Mouse (Mus musculus) right cerebral cortex, postnatal 14 days (tissue): ENCODE results near the gene Mospd3.

Experiments
- DNase-seq: peaks from one replicate; pipeline ENCODE4 v3.0.0; 2022

The Mospd3 gene

GRCm38 (mm10) chr5:137600619-137601364 is at the start of gene Mospd3:
Gene Mospd3 (minus strand): TSS chr5:137601058.
- DNase-seq, result peak; percentile 94

DNA sequence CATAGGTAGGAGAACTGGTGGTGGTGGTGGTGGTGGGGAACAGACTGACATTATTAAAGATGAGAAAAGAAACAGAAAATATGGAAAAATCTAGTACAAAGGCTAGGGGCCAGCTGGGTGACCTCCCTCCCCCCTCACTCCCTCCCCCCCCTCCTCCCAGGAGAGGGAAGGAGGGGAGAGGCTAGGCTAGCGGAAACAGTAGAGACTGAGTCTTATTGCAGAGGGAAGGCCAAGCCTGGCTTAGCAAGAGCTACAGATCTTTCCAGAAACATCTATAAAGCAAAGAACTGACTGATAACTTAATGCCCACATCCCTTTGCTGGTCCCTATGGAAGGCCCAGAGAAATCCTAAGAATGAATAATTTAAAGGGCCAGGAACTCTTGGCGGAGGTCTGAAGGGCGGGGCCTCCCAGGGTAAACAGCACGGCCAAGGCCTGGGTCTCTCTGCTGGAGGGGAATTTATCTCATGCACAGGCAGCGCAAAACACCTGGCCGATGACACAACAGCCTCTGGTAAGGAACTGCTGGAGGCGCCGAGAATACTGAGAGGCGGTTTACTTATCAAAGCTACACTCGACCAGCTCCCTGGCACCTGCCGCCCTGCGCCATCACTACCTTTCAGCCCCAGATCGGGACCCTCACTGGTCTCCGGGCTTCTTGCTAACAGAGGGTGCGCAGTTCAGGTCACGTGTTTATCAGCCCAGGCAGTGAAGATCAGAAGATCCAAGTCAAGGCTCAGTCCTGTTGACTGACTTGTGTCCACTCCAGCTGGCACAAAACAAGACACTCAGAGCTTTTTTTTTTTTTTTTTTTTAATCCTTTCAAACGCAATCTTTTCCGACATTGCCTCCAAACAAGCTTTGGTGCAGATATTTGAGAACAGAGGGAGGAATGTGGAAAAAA is 49.1 kb upstream of the Mospd3 start:
- no peak for DNase-seq

- DNase-seq, result no peak
Measured at GRCm38 (mm10) chr5:137649251-137649650, 48.4 kb upstream of the Mospd3 start.

GRCm38 (mm10) chr5:137647827-137648601 is 47.2 kb upstream of the Mospd3 start:
- DNase-seq, result no peak

DNA sequence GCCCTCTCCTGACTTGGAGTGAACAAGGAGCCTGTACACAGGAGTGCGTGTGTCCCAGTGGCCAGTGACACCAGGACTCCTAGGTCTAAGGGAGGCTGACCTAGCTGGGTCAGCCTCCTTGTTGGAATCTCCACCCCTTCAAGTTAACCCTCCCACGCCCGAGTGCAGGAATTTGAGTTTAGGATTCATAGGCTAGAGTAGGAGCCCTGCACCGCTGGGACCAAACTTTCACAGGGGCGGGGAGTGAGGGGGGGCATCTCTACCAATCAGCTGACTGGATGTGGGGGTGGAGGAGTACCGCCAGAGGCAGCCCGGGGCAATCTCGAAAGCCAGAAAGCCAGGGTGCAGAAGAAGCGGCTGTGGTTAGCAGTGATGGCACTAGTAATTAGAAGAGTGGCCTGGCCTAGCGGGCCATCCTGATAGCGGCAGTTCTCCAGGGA is 44.8 kb upstream of the Mospd3 start, which contains the start of gene Irs3:
Gene Irs3 (minus strand): TSS at position 63 of the 440 bp plus-strand sequence.
- DNase-seq, result no peak

DNA sequence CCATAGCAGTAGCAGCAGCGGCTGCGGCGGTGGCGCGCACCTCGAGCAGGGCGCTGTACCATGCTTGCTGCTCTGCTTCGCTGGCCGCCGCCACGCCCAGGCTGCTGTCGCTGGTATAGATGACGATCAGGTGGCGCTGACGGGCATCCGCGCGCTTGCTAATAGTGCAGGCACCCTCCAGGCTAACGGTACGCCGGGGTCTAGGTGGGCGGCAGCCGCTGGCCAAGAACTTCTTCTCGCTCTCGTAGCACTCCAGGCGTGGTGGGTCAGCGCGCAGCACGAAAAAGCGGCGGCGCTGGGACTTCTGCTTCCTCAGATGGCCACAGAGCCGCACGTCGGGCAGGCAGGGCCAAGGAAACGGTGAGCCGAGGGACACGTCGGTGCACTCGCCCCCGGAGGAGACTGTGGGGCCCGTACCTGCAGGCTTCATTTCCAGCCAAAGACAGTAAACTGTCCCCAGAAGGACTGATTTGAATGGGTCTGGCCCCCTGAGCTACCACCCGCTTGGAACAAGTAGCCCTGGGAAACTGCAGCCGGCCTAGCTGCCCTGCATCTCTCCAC is 44.3 kb upstream of the Mospd3 start:
- DNase-seq, result peak; percentile 35

DNA sequence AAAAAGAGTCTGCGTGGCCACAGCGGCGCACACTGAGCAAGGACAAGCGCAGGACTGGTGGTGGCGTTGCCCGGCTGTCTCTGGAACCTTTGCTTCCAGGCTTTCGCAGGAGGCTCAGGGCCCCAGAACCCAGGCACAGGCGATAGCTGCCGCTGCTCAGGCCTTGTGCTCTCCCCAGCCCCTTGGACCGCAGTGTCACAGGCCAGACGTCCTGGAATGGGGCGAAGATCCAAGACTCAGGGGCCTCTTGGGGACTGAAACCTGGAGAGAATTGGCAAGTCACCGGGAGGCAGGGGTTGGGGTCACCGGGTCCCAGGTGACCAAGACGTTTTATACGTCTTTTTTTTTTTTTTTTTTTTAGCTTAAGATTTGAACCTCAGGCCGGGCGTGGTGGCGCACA is 43.6 kb upstream of the Mospd3 start:
- DNase-seq, result no peak

DNA sequence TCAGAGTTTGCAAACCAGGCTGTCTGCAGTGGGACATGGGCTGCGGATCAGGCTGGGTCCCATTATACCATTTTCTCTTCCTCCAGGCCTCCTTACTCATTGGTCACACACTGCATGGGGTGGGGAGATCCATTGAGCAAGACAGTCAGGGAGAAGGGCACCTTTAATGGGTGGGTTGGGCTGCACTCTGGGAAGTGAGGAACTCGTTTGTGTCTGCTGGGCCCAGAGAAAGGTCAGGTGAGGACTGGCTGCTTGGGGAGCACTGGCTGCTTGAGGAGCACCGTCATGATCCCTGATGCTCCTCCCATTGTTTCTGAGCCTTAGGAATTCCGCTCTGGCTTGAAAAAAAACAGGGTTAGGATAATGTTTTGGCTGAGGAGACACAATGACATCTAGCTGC is 42.0 kb upstream of the Mospd3 start:
- no peak for DNase-seq

DNA sequence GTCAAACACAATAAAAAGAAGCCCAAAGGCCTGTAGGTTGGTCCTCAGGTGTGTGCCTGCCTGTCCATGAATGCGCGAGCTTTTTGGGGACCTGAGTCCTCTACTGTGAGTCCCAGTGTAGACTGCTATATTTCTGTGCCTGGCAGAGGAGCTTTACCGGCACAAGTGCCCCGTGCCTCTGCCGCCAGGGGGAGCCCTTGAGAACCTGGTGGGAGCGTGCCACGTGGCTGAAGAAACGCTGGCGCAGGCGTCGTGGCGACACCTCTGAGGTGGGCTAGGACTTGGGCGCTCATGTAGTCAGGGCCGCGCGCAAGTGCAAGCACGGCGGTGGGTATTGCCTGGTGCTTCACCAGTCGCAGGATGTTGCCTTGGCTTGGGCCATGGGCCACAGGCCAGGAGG is 40.2 kb upstream of the Mospd3 start, which contains the start of gene Sap25:
Gene Sap25 (plus strand): TSS at position 281 of the 400 bp plus-strand sequence.
- DNase-seq, result peak; percentile 40

DNA sequence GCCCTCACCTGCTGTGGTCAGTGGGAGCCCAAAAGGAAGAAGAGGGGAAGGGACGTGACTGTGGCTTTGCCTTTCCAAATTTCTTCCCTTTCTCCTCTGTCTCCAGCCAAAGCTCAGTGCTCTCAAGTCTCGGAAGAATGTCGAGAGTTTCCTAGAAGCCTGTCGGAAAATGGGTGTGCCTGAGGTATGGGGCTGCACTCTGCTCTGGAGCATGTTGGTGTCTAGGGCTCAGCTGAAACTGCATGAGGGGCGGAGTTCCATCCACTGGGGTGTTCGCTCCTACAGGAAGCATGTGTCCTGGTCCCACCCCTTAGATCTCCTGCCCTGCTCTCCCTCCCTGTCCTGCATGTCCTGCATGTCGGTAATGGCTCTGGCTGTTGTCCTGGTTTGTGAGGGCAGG is 38.6 kb upstream of the Mospd3 start:
- no peak for DNase-seq

DNA sequence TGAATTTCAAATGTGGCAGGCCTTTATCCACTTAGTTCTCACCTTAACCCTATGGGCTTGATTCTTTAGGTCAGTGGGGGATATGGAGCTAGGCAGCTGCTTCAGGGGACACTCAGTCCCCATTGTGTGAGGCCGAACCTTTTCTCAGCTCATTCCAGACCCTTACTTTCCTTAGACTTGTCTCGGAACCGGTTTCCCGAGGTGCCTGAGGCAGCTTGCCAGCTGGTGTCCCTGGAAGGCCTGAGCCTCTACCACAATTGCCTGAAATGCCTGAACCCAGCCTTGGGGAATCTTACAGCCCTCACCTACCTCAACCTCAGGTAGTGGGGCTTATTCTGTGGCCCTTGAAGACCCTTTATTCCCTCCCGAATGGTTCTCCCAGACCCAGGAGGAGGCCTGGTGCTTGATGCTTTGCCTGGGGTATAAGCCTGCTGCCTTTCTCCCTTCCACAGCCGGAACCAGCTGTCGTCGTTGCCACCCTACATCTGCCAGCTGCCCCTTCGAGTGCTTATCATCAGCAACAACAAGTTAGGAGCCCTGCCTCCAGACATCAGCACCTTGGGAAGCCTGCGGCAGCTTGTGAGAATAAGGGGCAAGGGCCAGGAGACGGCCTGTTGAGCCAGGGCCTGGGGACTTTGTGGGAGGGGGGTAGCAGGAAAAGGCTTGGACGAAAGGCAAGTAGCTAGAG is 32.7 kb upstream of the Mospd3 start:
- DNase-seq, result no peak

- no peak for DNase-seq
Measured at GRCm38 (mm10) chr5:137631591-137631990, 30.7 kb upstream of the Mospd3 start.

GRCm38 (mm10) chr5:137631171-137631570 is 30.3 kb upstream of the Mospd3 start:
- no peak for DNase-seq

- no peak for DNase-seq
Measured at GRCm38 (mm10) chr5:137630602-137631001, 29.7 kb upstream of the Mospd3 start.

- no peak for DNase-seq
Measured at GRCm38 (mm10) chr5:137629906-137630545, 29.2 kb upstream of the Mospd3 start.

GRCm38 (mm10) chr5:137629306-137629721 is 28.5 kb upstream of the Mospd3 start:
- peak; percentile 49 for DNase-seq

DNA sequence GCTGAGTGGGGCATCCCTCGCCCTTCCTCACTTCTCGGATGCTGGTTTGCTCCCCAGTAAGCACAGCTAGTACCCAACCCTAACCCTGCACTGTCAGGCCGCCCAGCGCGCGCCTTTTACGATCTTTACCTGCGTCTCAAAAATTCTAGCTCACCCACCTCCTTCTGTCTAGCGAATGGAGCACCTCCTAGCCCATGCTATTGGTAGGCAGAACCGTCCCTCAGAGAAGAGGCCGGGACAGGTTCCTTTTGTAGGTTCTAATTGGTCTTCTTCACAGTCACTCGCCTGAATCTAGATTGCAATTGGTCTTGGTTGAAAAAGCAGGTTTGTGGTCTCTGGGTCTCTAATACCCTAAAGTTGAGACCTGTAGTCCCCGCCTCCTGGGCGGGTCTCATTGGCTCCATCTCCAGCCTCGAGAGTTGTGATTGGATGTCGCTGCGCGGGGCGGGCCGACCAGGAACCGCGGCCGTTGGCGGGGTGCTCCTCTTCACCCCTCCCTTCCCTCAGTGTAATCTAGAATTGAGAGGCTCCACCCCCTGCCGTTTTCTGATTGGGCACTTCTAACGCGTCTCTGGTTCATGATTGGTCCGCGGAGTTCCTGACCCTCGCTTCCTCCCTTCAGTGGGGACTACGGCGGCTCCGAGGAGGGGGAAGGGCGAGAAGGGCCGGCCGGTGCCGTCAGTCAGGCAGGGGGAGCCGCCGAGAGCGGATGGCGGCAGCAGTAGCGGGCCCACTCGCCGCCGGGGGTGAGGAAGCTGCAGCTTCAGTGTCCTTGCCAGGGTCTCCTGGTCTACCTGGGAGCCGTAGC is 27.8 kb upstream of the Mospd3 start, which contains the start of the genes Fbxo24, Lrch4 and Gm20605:
Gene Fbxo24 (minus strand): TSS at position 505 of the 808 bp plus-strand sequence.
Gene Lrch4 (plus strand): TSS at position 624 of the 808 bp plus-strand sequence.
Gene Gm20605 (plus strand): TSS at position 678 of the 808 bp plus-strand sequence.
- peak; percentile 97 for DNase-seq

DNA sequence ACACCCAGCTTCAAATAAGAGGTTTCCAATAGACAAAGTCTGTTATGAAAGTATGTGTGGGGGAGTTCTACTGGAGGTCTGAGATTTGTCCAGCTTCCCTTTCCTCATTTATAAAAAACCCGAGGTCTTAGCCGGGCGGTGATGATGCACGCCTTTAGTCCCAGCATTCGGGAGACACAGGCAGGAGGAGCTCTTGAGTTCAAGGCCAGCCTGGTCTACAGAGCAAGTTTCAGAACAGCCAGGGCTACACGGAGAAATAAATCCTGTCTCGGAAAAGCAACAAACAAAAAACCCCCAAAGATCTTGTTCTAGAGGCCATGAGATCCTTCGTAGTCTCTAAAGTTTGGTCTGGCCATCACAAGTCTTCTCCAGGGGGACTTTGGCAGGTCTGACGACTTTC is 27.1 kb upstream of the Mospd3 start:
- DNase-seq, result no peak

GRCm38 (mm10) chr5:137623937-137624530 is 23.2 kb upstream of the Mospd3 start:
- no peak for DNase-seq

- DNase-seq, result no peak
Measured at GRCm38 (mm10) chr5:137615347-137615746, 14.5 kb upstream of the Mospd3 start.
